Mouse (Mus musculus) cerebellum, adult 2 months (tissue): ENCODE data around the gene Kdsr.

ENCODE experiments used
- CTCF ChIP-seq: fragments of 200-500 bp; IDR thresholded peaks from 2 replicates; pipeline ENCODE4 v1.5.1; 2011; ENCODE audit warnings: low read depth, mild to moderate bottlenecking, control low read depth, low read length, moderate library complexity, borderline replicate concordance; ENCODE audit not compliant: insufficient read depth
- POLR2A ChIP-seq: fragments of 200-500 bp; IDR thresholded peaks from 2 replicates; pipeline ENCODE4 v1.6.1; 2011; ENCODE audit warnings: low read length, control low read depth, borderline replicate concordance; ENCODE audit not compliant: insufficient read depth

- TF ChIP-seq CTCF (no peak), POLR2A (no peak)
Measured at GRCm38 (mm10) chr1:106768773-106769172, 9.2 kb upstream of the Kdsr start.
